Mouse (Mus musculus) megakaryocyte, embryonic 14.5 days (primary cell): ENCODE measurements around the gene Olfr874. TPM values are rescaled to one million over a fixed set of nuclear protein-coding genes. Genes with fewer than 3 reads are reported as not detected.

Source experiments
- H3K27me3 ChIP-seq: replicated peaks from 2 replicates; pipeline ENCODE3; 2012; ENCODE audit warnings: inconsistent platforms
- H3K36me3 ChIP-seq: replicated peaks from 2 replicates; pipeline ENCODE3; 2012; ENCODE audit warnings: low read length, inconsistent platforms, mixed read lengths
- H3K4me1 ChIP-seq: 2 replicates; pipeline ENCODE4 v1.6.1; 2012; ENCODE audit warnings: inconsistent platforms
- H3K4me3 ChIP-seq: replicated peaks from 2 replicates; pipeline ENCODE3; 2012; ENCODE audit warnings: moderate library complexity, mild to moderate bottlenecking, inconsistent platforms
- H3K9me3 ChIP-seq: 2 replicates; pipeline ENCODE4 v1.6.1; 2012; ENCODE audit warnings: inconsistent platforms
- FLI1 ChIP-seq: IDR thresholded peaks from 2 replicates; pipeline ENCODE4 v1.6.1; 2012; ENCODE audit warnings: low read length, inconsistent platforms, mixed read lengths
- GATA1 ChIP-seq: IDR thresholded peaks from 3 replicates; pipeline ENCODE4 v1.6.1; 2012; ENCODE audit warnings: mixed read lengths, low read length, inconsistent platforms, borderline replicate concordance
- polyA plus RNA-seq: library from polyadenylated mRNA; stranded (reverse); fragments of >175 nt; gene quantifications from 2 replicates; pipeline ENCODE4 v1.2.3, GENCODE M21; 2012; ENCODE audit warnings: low replicate concordance; ENCODE audit not compliant: insufficient read depth

The Olfr874 gene
- polyA plus RNA-seq, 1 experiment, result not detected

- TF ChIP-seq FLI1, result no peak
- TF ChIP-seq GATA1, result no peak
- H3K36me3 ChIP-seq, result no peaks in the 10 kb centered on the region
- H3K9me3 ChIP-seq, result no peaks in the 10 kb centered on the region
- H3K27me3 ChIP-seq, result no peaks in the 10 kb centered on the region
- no peak overlapping the region for H3K4me3 ChIP-seq
- H3K4me1 ChIP-seq, result no peaks in the 10 kb centered on the region
These were observed 41.5 kb downstream of the Olfr874 start for GRCm38 (mm10) chr9:37786411-37786810.

Other genes starting within 250 kb of the Olfr874 start
- gene Esam, start 217.0 kb upstream of the Olfr874 start, polyA plus RNA-seq, result 10.7 and 14.5 TPM in 2 replicates
- gene Vsig2, start 205.9 kb upstream of the Olfr874 start, polyA plus RNA-seq, result not detected in 2 replicates
- gene Nrgn, start 192.2 kb upstream of the Olfr874 start, polyA plus RNA-seq, result 5,423 and 8,339 TPM in 2 replicates
- gene Siae, start 189.4 kb upstream of the Olfr874 start, polyA plus RNA-seq, result 0.40 TPM in 1 of 2 replicates, not detected in the other
- 1.8 TPM in 1 of 2 replicates, not detected in the other for gene Spa17, start 131.4 kb upstream of the Olfr874 start, polyA plus RNA-seq
- 34.5 and 61.7 TPM in 2 replicates for gene Tbrg1, start 87.8 kb upstream of the Olfr874 start, polyA plus RNA-seq
- not detected in 2 replicates for gene Panx3, start 75.9 kb upstream of the Olfr874 start, polyA plus RNA-seq
- gene Olfr160, start 28.9 kb upstream of the Olfr874 start, polyA plus RNA-seq, result not detected in 2 replicates
- not detected in 2 replicates for gene Olfr875, start 26.8 kb downstream of the Olfr874 start, polyA plus RNA-seq
- not detected in 2 replicates for gene Olfr876, start 57.9 kb downstream of the Olfr874 start, polyA plus RNA-seq
- not detected in 2 replicates for gene Olfr877, start 109.2 kb downstream of the Olfr874 start, polyA plus RNA-seq
- gene Olfr145, start 151.6 kb downstream of the Olfr874 start, polyA plus RNA-seq, result not detected in 2 replicates
- gene Olfr878, start 172.7 kb downstream of the Olfr874 start, polyA plus RNA-seq, result not detected in 2 replicates
- gene Olfr881, start 246.7 kb downstream of the Olfr874 start, polyA plus RNA-seq, result not detected in 2 replicates